16 mouse cellular contexts compared by ENCODE assay signal in the genomic region with DNA sequence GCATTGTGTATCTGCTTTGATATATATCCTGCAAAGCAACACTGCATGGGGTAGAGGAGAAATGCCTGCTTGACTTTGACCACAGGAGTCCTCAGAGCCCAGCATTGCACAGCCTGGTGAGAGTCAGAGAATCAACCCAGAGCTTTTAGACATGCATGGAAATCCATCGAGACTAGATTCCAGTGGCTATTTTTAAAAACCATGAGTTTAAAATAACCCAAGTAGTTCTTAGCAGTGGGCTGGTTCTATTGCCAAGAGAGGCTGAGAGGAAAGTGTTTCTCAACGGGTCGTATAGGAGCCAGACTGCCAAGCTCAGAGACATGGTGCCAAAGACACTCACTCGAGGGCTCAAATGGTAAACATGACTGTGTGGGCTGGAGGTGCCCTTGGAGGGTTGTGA.
DNase-seq lines count a peak whose midpoint lies in the region; ATAC-seq and TF ChIP-seq lines count a peak whose summit lies in the region.
"Had no signal": no experiment of that assay in that cellular context is flagged by ENCODE, and none has a peak within 500 bp of the region (broad histone marks: within the 10 kb centered on the region; RNA-seq: fewer than 3 reads in every experiment).

No protein-coding gene starts in this region.

- no peaks in the 10 kb centered on the region for H3K9me3 ChIP-seq in heart, postnatal 0 days (replicated peaks; ENCODE audit: control insufficient read depth, low read length)
- no peaks in the 10 kb centered on the region for H3K9me3 ChIP-seq in hindbrain, embryonic 14.5 days (ENCODE audit: control insufficient read depth, low read length)
- H3K9me3 ChIP-seq: forebrain, embryonic 13.5 days; hindbrain, embryonic 10.5 days; liver, embryonic 15.5 days; midbrain, embryonic 13.5 days had no signal

- TF ChIP-seq EP300 in heart, postnatal 0 days (IDR thresholded peaks at IDR 0.05; ENCODE audit: low read depth): no peak

- H3K9ac ChIP-seq in heart, postnatal 0 days (replicated peaks; ENCODE audit: low read depth, low read length): no peak overlapping the region
- no peak overlapping the region for H3K9ac ChIP-seq in hindbrain, embryonic 14.5 days
- H3K9ac ChIP-seq: forebrain, embryonic 13.5 days; liver, embryonic 15.5 days; midbrain, embryonic 13.5 days had no signal

- no peaks in the 10 kb centered on the region for H3K36me3 ChIP-seq in heart, postnatal 0 days (replicated peaks; ENCODE audit: control insufficient read depth, insufficient read depth, low read length)
- H3K36me3 ChIP-seq in hindbrain, embryonic 14.5 days (replicated peaks; ENCODE audit: control insufficient read depth, insufficient read depth): no peaks in the 10 kb centered on the region
- H3K36me3 ChIP-seq: hindbrain, embryonic 10.5 days; liver, embryonic 15.5 days; midbrain, embryonic 13.5 days had no signal

- TF ChIP-seq CTCF in heart, postnatal 0 days (IDR thresholded peaks at IDR 0.05; ENCODE audit: low read depth): peak; percentile 23; the same call in 1 of the 2 replicates

- no peak overlapping the region for H3K4me3 ChIP-seq in heart, postnatal 0 days (ENCODE audit: low read depth, low read length)
- H3K4me3 ChIP-seq in hindbrain, embryonic 14.5 days (replicated peaks; ENCODE audit: low read length): no peak overlapping the region
- H3K4me3 ChIP-seq: forebrain, embryonic 13.5 days; hindbrain, embryonic 10.5 days; liver, embryonic 15.5 days; midbrain, embryonic 13.5 days had no signal

- no peak overlapping the region for H3K4me2 ChIP-seq in heart, postnatal 0 days (ENCODE audit: low read depth, low read length)
- no peak overlapping the region for H3K4me2 ChIP-seq in hindbrain, embryonic 14.5 days (replicated peaks)
- H3K4me2 ChIP-seq: forebrain, embryonic 13.5 days; liver, embryonic 15.5 days; midbrain, embryonic 13.5 days had no signal

- peak; percentile 36 for DNase-seq in gastrocnemius, adult 18-20 months (ENCODE audit: low spot score)
- DNase-seq in gastrocnemius, postnatal 10 days: no peak
- DNase-seq in NIH3T3 (ENCODE audit: low read depth): peak; percentile 79
- DNase-seq in heart, adult 11 months: peak; percentile 97
- DNase-seq in heart, postnatal 0 days (ENCODE audit: low spot score): peak; percentile 76
- DNase-seq in hindbrain, embryonic 14.5 days (ENCODE audit: low spot score): no peak
- no peak for DNase-seq in urinary bladder, adult 18-20 months (ENCODE audit: low spot score in 2 of 2)
- no peak for DNase-seq in urinary bladder, postnatal 4 days (ENCODE audit: low spot score in 2 of 2)
- DNase-seq: adrenal gland, adult 2 months; cerebellum, adult 11 months; kidney, adult 11 months; thymus, postnatal 4 days had no signal

- 29% methylated on average over 4 of the region's 4 CpGs for WGBS in heart, postnatal 0 days
- WGBS in hindbrain, embryonic 14.5 days: 79% methylated on average over 4 of the region's 4 CpGs

- no peaks in the 10 kb centered on the region for H3K27me3 ChIP-seq in heart, postnatal 0 days (ENCODE audit: control insufficient read depth, insufficient read depth, low read length)
- no peaks in the 10 kb centered on the region for H3K27me3 ChIP-seq in hindbrain, embryonic 14.5 days (ENCODE audit: control insufficient read depth, insufficient read depth, low read length)
- H3K27me3 ChIP-seq: forebrain, embryonic 13.5 days; liver, embryonic 15.5 days; midbrain, embryonic 13.5 days had no signal

- ATAC-seq in heart, postnatal 0 days (ENCODE audit: insufficient read depth, low read depth): peak; percentile 95
- ATAC-seq in hindbrain, embryonic 14.5 days (ENCODE audit: low FRiP score): no peak
- ATAC-seq: midbrain, embryonic 13.5 days had no signal

- peak overlapping the region; percentile 86 for H3K27ac ChIP-seq in heart, postnatal 0 days (ENCODE audit: low read depth)
- H3K27ac ChIP-seq in hindbrain, embryonic 14.5 days: no peak overlapping the region
- H3K27ac ChIP-seq: forebrain, embryonic 13.5 days; hindbrain, embryonic 10.5 days; liver, embryonic 15.5 days; midbrain, embryonic 13.5 days had no signal

- H3K4me1 ChIP-seq in heart, postnatal 0 days (ENCODE audit: control insufficient read depth, insufficient read depth): 0 out of 2 replicates have a peak, but pooled peaks cover 6% of the 10 kb centered on the region
- no peaks in the 10 kb centered on the region for H3K4me1 ChIP-seq in hindbrain, embryonic 14.5 days (replicated peaks; ENCODE audit: control insufficient read depth, insufficient read depth, low read length)
- H3K4me1 ChIP-seq: forebrain, embryonic 13.5 days; hindbrain, embryonic 10.5 days; liver, embryonic 15.5 days; midbrain, embryonic 13.5 days had no signal

Comparison
In these comparisons a context has a peak if more than half of its experiments do, and no peak if none do; other contexts are left out.
1. DNase-seq: peak in gastrocnemius, adult 18-20 months (single experiment), NIH3T3 (single experiment), heart, adult 11 months (single experiment) and heart, postnatal 0 days (single experiment); none in gastrocnemius, postnatal 10 days (single experiment), hindbrain, embryonic 14.5 days (single experiment), urinary bladder, adult 18-20 months (0 of 2) and urinary bladder, postnatal 4 days (0 of 2).